Mouse (Mus musculus): ENCODE measurements at regions not wholly inside any gene's neighbourhood (a gene's known extent, or its start where the extent isn't known, plus 50 kb on each side); places are given as distances from the start of the nearest gene placed in this dataset.
A peak's percentile ranks its signal among the peaks of the same experiment; 100 is the strongest.

DNA sequence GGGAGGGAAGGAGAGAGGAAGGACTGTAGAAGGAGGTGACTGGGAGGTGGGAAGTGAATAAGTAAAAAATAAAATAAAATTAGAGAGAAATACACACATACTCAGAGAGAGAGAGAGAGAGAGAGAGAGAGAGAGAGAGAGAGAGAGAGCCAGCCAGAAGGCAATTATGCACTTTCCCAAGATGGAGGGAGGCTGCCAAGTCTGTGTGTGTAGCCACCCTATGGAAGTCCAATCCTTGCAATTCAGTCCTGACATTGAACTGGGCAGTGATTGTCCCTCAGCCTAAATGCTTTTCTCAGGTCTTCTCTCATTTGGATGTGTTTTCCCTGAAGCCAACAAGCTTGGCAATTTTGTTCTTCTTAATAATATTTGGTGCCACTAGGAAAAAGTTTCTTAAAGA, 197.3 kb upstream of the Mctp2 start:
- DNase-seq = no peak

GRCm38 (mm10) chr7:72504268-72504667, 197.9 kb upstream of the Mctp2 start:
- no peak for DNase-seq

- DNase-seq = no peak
These were observed 199.5 kb upstream of the Mctp2 start for GRCm38 (mm10) chr7:72505732-72506460.

GRCm38 (mm10) chr7:72507946-72508345, 201.5 kb upstream of the Mctp2 start:
- no peak for DNase-seq

DNA sequence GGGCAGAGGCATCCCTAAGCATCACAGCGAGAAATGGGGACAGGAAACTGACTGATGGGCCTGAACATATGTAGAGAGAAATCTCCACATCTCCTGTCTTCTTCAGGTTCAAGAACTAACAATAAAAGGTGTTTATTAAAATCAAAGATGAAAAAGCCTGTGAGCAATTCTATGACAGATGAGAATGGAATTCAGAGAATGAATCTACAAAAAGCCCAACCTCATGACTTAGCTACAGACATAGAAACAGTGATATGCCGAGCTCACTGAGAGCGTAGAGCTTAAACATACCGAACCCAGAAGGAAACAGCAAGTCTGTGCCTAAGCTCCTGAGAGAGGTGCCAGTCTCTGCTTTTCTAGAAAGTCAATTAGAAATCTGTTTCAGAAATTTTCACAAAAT, 203.7 kb upstream of the Mctp2 start:
- no peak for DNase-seq

- no peak for DNase-seq
These were observed 207.0 kb upstream of the Mctp2 start for GRCm38 (mm10) chr7:72513446-72513845.

- DNase-seq = no peak
These were observed 208.4 kb upstream of the Mctp2 start for GRCm38 (mm10) chr7:72514851-72515250.

DNA sequence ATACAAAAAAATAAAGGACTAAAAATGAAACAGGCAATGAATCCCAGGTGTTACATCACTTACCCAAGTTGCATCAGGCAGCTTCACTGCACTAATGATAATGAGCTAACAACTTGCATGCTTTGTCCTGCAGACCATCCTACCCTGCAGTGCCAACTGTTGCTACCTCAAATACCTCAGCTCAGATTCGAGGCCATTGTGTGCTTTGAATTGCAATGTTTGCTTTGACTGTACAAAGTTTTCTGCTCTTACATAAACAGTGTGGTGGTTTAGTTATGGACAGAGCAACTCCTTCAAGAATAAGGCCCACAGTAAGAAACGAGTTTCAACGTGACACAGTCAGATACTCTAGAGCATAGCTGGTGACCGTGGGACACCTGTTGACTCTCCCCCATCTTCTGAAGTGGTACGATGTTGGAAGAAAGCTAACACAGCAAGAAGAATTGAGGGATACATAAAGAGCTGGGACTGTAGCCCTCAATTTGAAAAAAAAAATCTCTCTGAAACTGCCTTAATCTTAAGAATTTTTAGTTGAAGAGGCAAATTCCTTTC, 212.1 kb upstream of the Mctp2 start:
- no peak for DNase-seq

DNA sequence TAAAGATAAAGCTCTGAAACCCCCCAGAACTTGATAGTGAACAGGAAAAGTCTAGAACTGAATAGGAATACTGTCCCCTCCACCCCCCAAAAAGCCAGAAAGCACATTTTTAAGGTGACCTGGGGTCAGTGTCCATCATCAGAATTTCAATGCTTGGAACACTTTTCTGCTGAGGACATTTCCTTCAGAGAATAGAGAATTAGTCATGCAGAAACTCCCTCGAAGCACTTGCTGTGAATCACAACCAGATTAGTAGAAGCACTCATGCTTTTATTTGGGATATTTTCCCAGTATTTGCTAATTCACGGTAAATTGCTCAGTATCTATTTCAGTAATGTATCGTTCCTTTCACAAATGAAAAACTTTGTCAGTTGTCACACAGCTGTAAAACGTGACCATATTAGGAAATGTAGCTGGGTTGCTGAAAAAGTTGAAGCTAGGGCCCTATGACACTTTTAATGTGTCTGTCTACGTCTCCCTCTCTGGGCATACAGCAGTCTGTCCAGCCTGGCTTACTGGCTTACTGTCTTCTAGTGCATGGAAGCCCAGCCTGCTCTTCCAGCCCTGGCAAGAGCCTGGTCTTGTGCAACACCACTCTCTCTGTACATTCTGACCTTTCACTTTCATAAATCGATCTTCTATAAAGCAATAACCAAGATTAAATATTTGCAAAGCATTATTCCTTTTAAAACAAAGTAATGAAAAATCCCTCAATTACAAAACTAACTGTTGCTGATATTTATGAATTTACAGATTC, 213.1 kb upstream of the Mctp2 start:
- DNase-seq = no peak

DNA sequence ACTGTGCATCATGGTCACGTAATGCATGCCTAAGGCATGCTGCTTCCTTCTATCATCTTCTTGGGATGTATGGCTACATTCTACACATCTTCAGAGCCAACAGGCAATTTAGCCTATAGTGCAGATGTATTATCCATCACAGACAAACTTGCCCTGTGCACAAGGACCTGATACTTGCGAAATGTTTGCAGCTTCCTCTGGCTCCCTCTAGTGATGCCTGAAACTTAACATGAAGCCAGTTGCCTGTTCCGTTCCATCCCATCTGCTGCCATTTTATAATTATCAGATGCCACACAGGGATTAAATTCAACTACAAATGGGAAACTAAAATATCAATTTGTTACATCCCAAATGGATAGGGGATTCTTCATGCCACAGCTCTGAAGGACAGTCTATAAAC, 222.5 kb upstream of the Mctp2 start:
- no peak for DNase-seq

DNA sequence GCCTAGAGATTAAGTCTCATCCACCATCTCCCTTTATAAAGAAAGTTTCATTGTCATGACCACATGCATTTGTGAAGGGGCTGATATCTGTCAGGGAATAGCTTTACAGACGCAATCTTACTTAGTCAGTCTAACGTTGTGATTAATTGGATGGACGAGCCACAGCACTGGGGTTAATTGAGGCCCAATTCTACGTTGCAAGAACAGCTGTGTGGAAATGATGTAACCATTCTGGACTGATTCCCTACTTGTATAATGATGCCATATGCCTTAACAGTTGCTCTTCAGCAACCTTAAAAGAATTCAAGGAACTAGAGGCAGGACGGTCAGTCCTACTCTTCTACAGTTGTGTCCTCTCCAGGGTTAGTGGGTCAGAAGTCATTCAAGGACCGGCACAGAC, 231.9 kb upstream of the Mctp2 start:
- DNase-seq = no peak

GRCm38 (mm10) chr7:72539915-72540314, 233.5 kb upstream of the Mctp2 start:
- no peak for DNase-seq

GRCm38 (mm10) chr7:72541521-72542478, 235.4 kb upstream of the Mctp2 start:
- DNase-seq = no peak

DNA sequence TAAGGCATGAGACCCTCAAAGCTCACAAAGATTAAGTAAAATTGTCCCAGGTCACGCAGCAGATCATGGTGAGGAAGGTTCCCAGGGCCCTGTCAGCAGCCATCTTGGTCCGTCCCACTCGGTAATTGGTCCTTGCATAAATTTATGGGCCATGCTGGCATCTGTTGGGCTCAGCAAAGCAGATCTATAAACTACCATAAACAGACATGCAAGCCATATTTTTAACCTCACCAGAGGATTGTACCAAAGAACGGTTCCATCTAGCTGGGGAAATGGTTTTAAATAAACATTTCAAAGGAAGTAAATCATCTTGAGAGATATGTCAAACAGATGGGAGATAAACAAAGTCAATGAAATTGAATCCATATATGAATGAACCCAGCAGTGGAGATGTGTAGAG, 237.1 kb upstream of the Mctp2 start:
- DNase-seq = no peak

DNA sequence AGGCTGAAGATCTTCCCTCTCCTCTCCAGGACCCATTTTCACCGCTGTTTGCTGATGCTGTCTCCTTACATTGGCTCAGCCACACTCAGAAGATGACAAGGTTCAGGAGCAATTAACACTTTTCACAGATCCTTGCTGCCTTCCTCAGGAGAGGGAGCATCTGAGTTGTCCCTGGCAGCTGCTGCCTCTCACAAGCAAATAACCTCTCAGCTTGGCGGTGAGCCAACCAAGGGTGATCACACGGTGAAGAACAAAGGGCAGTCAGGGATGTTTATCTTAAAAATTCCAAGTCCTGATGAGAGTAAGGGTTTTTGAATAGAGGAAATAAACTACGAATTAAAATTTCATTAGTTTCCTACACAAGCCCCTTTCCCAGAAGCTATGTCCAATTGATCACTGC, 237.5 kb upstream of the Mctp2 start:
- DNase-seq = peak; percentile 13

DNA sequence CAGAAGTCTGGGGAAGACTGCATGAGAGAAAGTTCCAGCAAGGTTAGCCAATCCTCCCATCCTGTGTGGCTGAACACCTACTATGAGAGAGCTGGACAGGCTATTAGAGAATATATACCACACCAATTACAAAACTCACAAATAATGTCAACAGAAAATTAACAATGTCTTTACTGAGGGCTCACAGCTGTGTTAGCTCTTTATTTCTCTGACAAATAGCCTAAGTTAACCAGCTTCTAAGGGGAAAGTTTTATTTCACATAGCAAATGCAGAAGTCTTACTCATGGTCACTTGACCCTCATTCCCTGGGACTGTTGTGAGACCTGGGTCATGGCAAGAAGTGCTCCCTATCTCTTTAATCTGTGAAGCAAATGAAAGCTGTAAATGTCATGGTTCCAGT, 261.0 kb upstream of the Mctp2 start:
- DNase-seq = no peak

GRCm38 (mm10) chr7:72569177-72569576, 262.8 kb upstream of the Mctp2 start:
- no peak for DNase-seq

DNA sequence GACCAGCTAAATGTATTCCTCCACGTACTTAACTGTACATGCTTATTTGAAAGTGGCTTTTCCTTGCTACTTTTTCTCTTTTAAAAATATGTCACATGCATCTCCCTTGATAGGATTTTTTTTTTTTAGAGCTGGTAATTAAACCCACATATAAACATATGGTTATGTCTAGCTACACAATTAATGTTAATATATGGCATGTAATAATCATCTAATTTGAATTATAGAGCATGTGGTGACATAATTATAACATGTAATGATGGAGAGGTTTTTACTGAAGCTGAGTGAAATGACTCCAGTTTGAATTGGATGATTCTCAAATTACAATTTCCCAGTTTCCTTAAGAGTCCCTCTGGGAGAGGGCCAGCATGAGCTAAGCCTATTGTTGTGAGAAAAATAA, 267.9 kb upstream of the Mctp2 start:
- DNase-seq = no peak

GRCm38 (mm10) chr7:72584427-72584826, 278.0 kb upstream of the Mctp2 start:
- DNase-seq = no peak

DNA sequence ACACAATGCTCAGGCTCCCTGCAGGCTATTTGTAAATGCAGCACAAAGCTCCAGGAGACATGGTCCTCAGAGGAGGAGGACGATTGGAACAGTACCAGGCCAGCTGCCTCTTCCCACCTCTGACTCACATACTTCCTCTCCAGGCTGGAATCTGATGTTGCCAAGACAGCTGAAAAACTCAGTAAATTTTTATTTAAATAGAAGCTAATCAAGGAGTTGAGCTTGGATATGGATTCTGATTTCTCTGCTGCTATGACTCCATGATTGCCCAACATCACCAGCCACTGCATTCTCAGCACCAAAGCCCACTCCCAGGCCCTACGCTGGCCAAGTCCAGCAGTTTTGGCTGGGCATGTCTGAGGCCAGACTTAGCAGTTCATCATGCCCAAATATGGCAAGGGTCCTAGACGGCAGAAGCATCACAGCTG, 282.8 kb upstream of the Mctp2 start:
- DNase-seq = no peak

- DNase-seq = no peak
These were observed 284.1 kb upstream of the Mctp2 start for GRCm38 (mm10) chr7:72590351-72591115.

- DNase-seq = no peak
These were observed 285.7 kb upstream of the Mctp2 start for GRCm38 (mm10) chr7:72592110-72592509.
